In genomic region chr15:102150301-102151135, GRCm38 (mm10) we compare ENCODE assay signal across 8 mouse cellular contexts. TPM values are rescaled to one million over a fixed set of nuclear protein-coding genes. Genes with fewer than 3 reads are reported as not detected.
DNase-seq lines count a peak whose midpoint lies in the region; ATAC-seq lines count a peak whose summit lies in the region.

Gene Soat2, plus strand, starts transcription at chr15:102150526.

- H3K9ac ChIP-seq in liver, embryonic 16.5 days (ENCODE audit: low read depth, low read length) = peak within 1 kb of the TSS; percentile 51
- no peak within 1 kb of the TSS for H3K9ac ChIP-seq in stomach, embryonic 14.5 days (replicated peaks; ENCODE audit: low read depth, low read length)

- no peaks in the 10 kb centered on the region for H3K9me3 ChIP-seq in liver, embryonic 16.5 days (replicated peaks; ENCODE audit: control insufficient read depth, low read length)
- 0 out of 2 replicates have a peak, but pooled peaks cover 2% of the 10 kb centered on the region for H3K9me3 ChIP-seq in stomach, embryonic 14.5 days (ENCODE audit: control insufficient read depth, low read depth, low read length)

- no peaks in the 10 kb centered on the region for H3K36me3 ChIP-seq in liver, embryonic 16.5 days (ENCODE audit: control insufficient read depth, insufficient read depth)
- no peaks in the 10 kb centered on the region for H3K36me3 ChIP-seq in stomach, embryonic 14.5 days (ENCODE audit: control insufficient read depth, insufficient read depth, low read length)

- peak; percentile 34 for DNase-seq in layer of hippocampus, adult 11-12 months (ENCODE audit: low spot score)
- no peak for DNase-seq in layer of hippocampus, adult 18-20 months (ENCODE audit: low spot score in 2 of 2)
- peak; percentile 56 for DNase-seq in c-Kit-positive CD71-positive TER-119-negative erythroid progenitor cells, embryonic 14.5 days (ENCODE audit: low read depth)
- DNase-seq in induced T-regulatory cell, adult 2 months (ENCODE audit: low read depth) = peak; percentile 84
- no peak for DNase-seq in cerebellum, adult 18-20 months
- DNase-seq in cerebellum, adult 9-10 months = no peak

- H3K4me1 ChIP-seq in liver, embryonic 16.5 days (ENCODE audit: control insufficient read depth, low read depth, low read length) = peaks cover 31% of the 10 kb centered on the region
- peaks cover 17% of the 10 kb centered on the region; the same call in 1 of the 2 replicates for H3K4me1 ChIP-seq in stomach, embryonic 14.5 days (ENCODE audit: control insufficient read depth, insufficient read depth, low read length)

- peak within 1 kb of the TSS; percentile 75 for H3K27ac ChIP-seq in liver, embryonic 16.5 days (ENCODE audit: low read length)
- H3K27ac ChIP-seq in stomach, embryonic 14.5 days (ENCODE audit: low read length) = peak within 1 kb of the TSS; percentile 3; the same call in 1 of the 2 replicates

- H3K4me2 ChIP-seq in liver, embryonic 16.5 days (ENCODE audit: low read depth, low read length) = peak within 1 kb of the TSS; percentile 76
- no peak within 1 kb of the TSS; the same call in 1 of the 2 replicates for H3K4me2 ChIP-seq in stomach, embryonic 14.5 days (replicated peaks; ENCODE audit: low read depth, low read length)

- H3K27me3 ChIP-seq in liver, embryonic 16.5 days (ENCODE audit: control insufficient read depth, insufficient read depth, low read depth, low read length) = peaks cover 5% of the 10 kb centered on the region
- H3K27me3 ChIP-seq in stomach, embryonic 14.5 days (ENCODE audit: control insufficient read depth, insufficient read depth, low read length) = no peaks in the 10 kb centered on the region

- 5% methylated on average over 20 of the region's 20 CpGs for WGBS in liver, embryonic 16.5 days (ENCODE audit: insufficient replicate concordance)
- WGBS in stomach, embryonic 14.5 days = 31% methylated on average over 20 of the region's 20 CpGs

- peak; percentile 73 for ATAC-seq in liver, embryonic 16.5 days (ENCODE audit: low read depth)
- ATAC-seq in stomach, embryonic 14.5 days (ENCODE audit: insufficient number of reproducible peaks, insufficient read depth, low FRiP score, low read depth) = peak; percentile 42; the same call in 1 of the 2 replicates

- H3K4me3 ChIP-seq in liver, embryonic 16.5 days (ENCODE audit: low read depth, low read length) = peak within 1 kb of the TSS; percentile 60
- no peak within 1 kb of the TSS for H3K4me3 ChIP-seq in stomach, embryonic 14.5 days (ENCODE audit: low read depth, low read length)

RNA-seq across cellular contexts. Expression of gene Soat2, which starts in this region (rescaled TPM):
- under 1 TPM in 1 of 2 experiments, not detected in 1; 0.15 TPM for total RNA-seq in layer of hippocampus, adult 18-20 months (2021)
- polyA plus RNA-seq in liver, embryonic 16.5 days (2015; fragmentation: Nextera tagmentation; extraction: Ambion mirVana) = 33.6 and 34.4 TPM in 2 replicates
- polyA plus RNA-seq in stomach, embryonic 14.5 days (2014; fragmentation: Nextera tagmentation; extraction: Ambion mirVana) = 2.1 and 2.2 TPM in 2 replicates

Comparison
In these comparisons a context has a peak if more than half of its experiments do, and no peak if none do; other contexts are left out.
1. RNA of gene Soat2 (polyA plus RNA-seq): 33.6 to 34.4 TPM in liver, embryonic 16.5 days; 2.1 to 2.2 TPM in stomach, embryonic 14.5 days; every median in the first group is over 10 times any median in the second.
2. DNase-seq: peak in layer of hippocampus, adult 11-12 months (single experiment), c-Kit-positive CD71-positive TER-119-negative erythroid progenitor cells, embryonic 14.5 days (single experiment) and induced T-regulatory cell, adult 2 months (single experiment); none in layer of hippocampus, adult 18-20 months (0 of 2), cerebellum, adult 18-20 months (0 of 2) and cerebellum, adult 9-10 months (single experiment).